Mouse (Mus musculus) hindbrain, embryonic 15.5 days (tissue): ENCODE measurements around the gene Ppp6r3. TPM values are rescaled to one million over a fixed set of nuclear protein-coding genes. Genes with fewer than 3 reads are reported as not detected.
"Not testable (repeated sequence)": the region's sequence is repeated elsewhere in the genome, so short reads cannot be mapped to it uniquely, and the experiment has no call there.

Experiments used
- ATAC-seq: fragments of 200-750 bp; cut with Nextera tagmentation; 2 replicates; pipeline ENCODE4 v1.8.0; 2017; ENCODE audit warnings: low read depth, moderate number of reproducible peaks, moderate TSS enrichment; ENCODE audit not compliant: low FRiP score
- H3K27ac ChIP-seq: fragments of 300-500 bp; sonication (generic); replicated peaks from 2 replicates; pipeline ENCODE4 v1.5.1; 2015; ENCODE audit warnings: mild to moderate bottlenecking, inconsistent platforms
- H3K27me3 ChIP-seq: fragments of 300-500 bp; sonication (generic); 2 replicates; pipeline ENCODE4 v1.6.1; 2015; ENCODE audit warnings: control low read depth, inconsistent platforms
- H3K36me3 ChIP-seq: fragments of 300-500 bp; sonication (generic); 2 replicates; pipeline ENCODE4 v1.6.1; 2015; ENCODE audit warnings: control low read depth, inconsistent platforms
- H3K4me1 ChIP-seq: fragments of 300-500 bp; sonication (generic); replicated peaks from 2 replicates; pipeline ENCODE4 v1.6.1; 2015; ENCODE audit warnings: control low read depth, inconsistent platforms
- H3K4me2 ChIP-seq: fragments of 300-500 bp; sonication (generic); 2 replicates; pipeline ENCODE4 v1.6.1; 2015; ENCODE audit warnings: moderate library complexity, mild to moderate bottlenecking, inconsistent platforms
- H3K4me3 ChIP-seq: fragments of 300-500 bp; sonication (generic); 2 replicates; pipeline ENCODE4 v1.5.1; 2015; ENCODE audit warnings: mild to moderate bottlenecking, inconsistent platforms
- H3K9ac ChIP-seq: fragments of 300-500 bp; sonication (generic); 2 replicates; pipeline ENCODE4 v1.6.1; 2015; ENCODE audit warnings: inconsistent platforms
- H3K9me3 ChIP-seq: fragments of 300-500 bp; sonication (generic); 2 replicates; pipeline ENCODE4 v1.6.1; 2016; ENCODE audit warnings: control low read depth, inconsistent platforms
- WGBS: fragments of 180-500 bp; shearing (Covaris S2); methylation state at CpG from one replicate; pipeline ENCODE4 v1.1.7; 2015; 5-methylcytosine and 5-hydroxymethylcytosine counted together
- polyA plus RNA-seq: library from polyadenylated mRNA; unstranded; fragments of >200 nt; fragmentation: Nextera tagmentation; extraction: Ambion mirVana; gene quantifications from 2 replicates; pipeline ENCODE4 v1.2.1, GENCODE M21; 2015

Ppp6r3 gene
- polyA plus RNA-seq, 1 experiment from 2014 or later, result 56.7 TPM

- Histone ChIP-seq H3K4me3 (no peak overlapping the region), H3K9ac (no peak overlapping the region), H3K27ac (no peak overlapping the region), H3K36me3 (no peaks in the 10 kb centered on the region; the same call in none of the 2 replicates), H3K9me3 (no peaks in the 10 kb centered on the region), H3K27me3 (no peaks in the 10 kb centered on the region), H3K4me1 (no peaks in the 10 kb centered on the region), H3K4me2 (no peak overlapping the region)
- ATAC-seq, result no peak
- WGBS, result 91% methylated on average over 2 of the region's 2 CpGs
Observed at GRCm38 (mm10) chr19:3540254-3540653, 35.3 kb downstream of the Ppp6r3 start.

GRCm38 (mm10) chr19:3539456-3539855 is 36.1 kb downstream of the Ppp6r3 start:
- no peak overlapping the region for H3K9ac ChIP-seq
- no peaks in the 10 kb centered on the region; the same call in none of the 2 replicates for H3K36me3 ChIP-seq
- no peaks in the 10 kb centered on the region for H3K9me3 ChIP-seq
- no peak for ATAC-seq
- H3K27me3 ChIP-seq, result no peaks in the 10 kb centered on the region
- WGBS, result 95% methylated on average over 5 of the region's 5 CpGs
- H3K4me1 ChIP-seq, result no peaks in the 10 kb centered on the region
- H3K27ac ChIP-seq, result no peak overlapping the region
- H3K4me2 ChIP-seq, result no peak overlapping the region
- no peak overlapping the region for H3K4me3 ChIP-seq

DNA sequence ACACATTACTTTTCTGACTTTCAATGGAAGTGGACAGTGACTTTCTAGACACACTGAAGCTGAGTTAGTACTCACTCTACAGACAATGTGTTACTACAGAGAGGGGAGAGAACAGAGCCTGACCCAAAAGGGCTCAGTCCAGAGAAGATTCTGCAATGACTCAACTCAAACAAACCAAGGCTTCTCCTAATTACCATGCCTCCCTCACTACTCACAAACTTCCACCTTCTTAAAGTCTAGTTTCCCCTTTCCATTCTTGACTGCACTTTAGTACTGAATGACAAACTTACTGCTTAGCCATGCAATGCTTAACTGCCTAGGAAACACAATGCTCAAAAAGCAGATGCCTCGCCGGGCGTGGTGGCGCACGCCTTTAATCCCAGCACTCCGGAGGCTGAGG is 37.9 kb downstream of the Ppp6r3 start:
- no peak overlapping the region for H3K4me2 ChIP-seq
- no peaks in the 10 kb centered on the region for H3K4me1 ChIP-seq
- no peak overlapping the region for H3K9ac ChIP-seq
- no peaks in the 10 kb centered on the region for H3K9me3 ChIP-seq
- H3K27me3 ChIP-seq, result no peaks in the 10 kb centered on the region
- ATAC-seq, result no peak
- H3K36me3 ChIP-seq, result no peaks in the 10 kb centered on the region; the same call in 1 of the 2 replicates
- H3K4me3 ChIP-seq, result no peak overlapping the region
- 96% methylated on average over 6 of the region's 6 CpGs for WGBS
- H3K27ac ChIP-seq, result no peak overlapping the region

GRCm38 (mm10) chr19:3534945-3535344 is 40.6 kb downstream of the Ppp6r3 start:
- Histone ChIP-seq H3K4me1 (no peaks in the 10 kb centered on the region), H3K9me3 (no peaks in the 10 kb centered on the region), H3K27ac (no peak overlapping the region), H3K9ac (no peak overlapping the region), H3K4me3 (no peak overlapping the region), H3K4me2 (no peak overlapping the region), H3K36me3 (no peaks in the 10 kb centered on the region), H3K27me3 (no peaks in the 10 kb centered on the region)
- WGBS, result 92% methylated on average over 3 of the region's 3 CpGs
- no peak for ATAC-seq

DNA sequence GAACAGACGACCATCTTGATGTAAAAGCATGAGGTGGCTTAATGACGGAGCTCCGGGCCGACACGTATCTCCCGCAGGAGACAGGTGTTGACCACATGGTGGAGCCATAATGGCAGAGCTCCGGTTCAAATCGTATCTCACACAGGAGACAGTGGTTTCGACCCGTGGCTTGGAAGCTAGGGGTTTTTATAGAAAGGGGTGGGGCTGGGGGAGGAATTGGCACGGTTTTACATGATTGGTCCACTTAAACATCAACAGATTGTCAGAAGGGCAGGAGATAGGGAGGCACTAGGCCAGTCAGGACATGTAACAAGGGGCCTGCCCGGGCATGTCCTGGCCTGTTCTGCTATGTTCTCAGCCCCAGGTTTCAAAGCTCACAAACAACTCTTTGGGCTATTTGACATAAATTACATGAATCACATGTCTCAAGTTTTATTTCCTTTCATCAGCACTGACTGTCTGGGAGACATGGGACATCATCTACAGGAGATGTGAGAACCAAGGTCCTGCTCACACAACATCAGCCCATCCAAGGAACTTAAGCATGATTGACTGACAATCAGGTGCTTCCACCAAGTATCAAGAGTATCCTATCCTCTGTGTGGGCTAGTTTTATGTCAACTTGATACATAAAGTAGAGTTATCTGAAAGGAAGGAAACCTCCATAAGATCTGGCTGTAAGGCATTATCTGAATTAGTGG is 42.1 kb downstream of the Ppp6r3 start:
- H3K4me3 ChIP-seq, H3K9me3 ChIP-seq, ATAC-seq, H3K4me1 ChIP-seq, H3K36me3 ChIP-seq, H3K27ac ChIP-seq, H3K4me2 ChIP-seq, H3K9ac ChIP-seq, H3K27me3 ChIP-seq: not testable (repeated sequence)
- WGBS, result 93% methylated on average over 12 of the region's 12 CpGs

- Histone ChIP-seq H3K27me3 (no peaks in the 10 kb centered on the region), H3K4me1 (no peaks in the 10 kb centered on the region), H3K9me3 (no peaks in the 10 kb centered on the region), H3K27ac (no peak overlapping the region), H3K36me3 (no peaks in the 10 kb centered on the region), H3K4me2 (no peak overlapping the region), H3K9ac (no peak overlapping the region), H3K4me3 (no peak overlapping the region)
- no peak for ATAC-seq
- 95% methylated on average over 14 of the region's 14 CpGs for WGBS
Observed at GRCm38 (mm10) chr19:3532717-3533260, 42.8 kb downstream of the Ppp6r3 start.

GRCm38 (mm10) chr19:3529781-3530180 is 45.8 kb downstream of the Ppp6r3 start:
- Histone ChIP-seq H3K4me2 (no peak overlapping the region), H3K4me1 (no peaks in the 10 kb centered on the region), H3K27me3 (no peaks in the 10 kb centered on the region), H3K9me3 (no peaks in the 10 kb centered on the region), H3K4me3 (no peak overlapping the region), H3K36me3 (peaks cover 17% of the 10 kb centered on the region), H3K27ac (no peak overlapping the region), H3K9ac (no peak overlapping the region)
- no peak for ATAC-seq
- WGBS, result 88% methylated on average over 3 of the region's 3 CpGs

GRCm38 (mm10) chr19:3528646-3529045 is 46.9 kb downstream of the Ppp6r3 start:
- Histone ChIP-seq H3K27ac (no peak overlapping the region), H3K9me3 (no peaks in the 10 kb centered on the region), H3K27me3 (no peaks in the 10 kb centered on the region), H3K36me3 (peaks cover 17% of the 10 kb centered on the region), H3K4me3 (no peak overlapping the region), H3K4me2 (no peak overlapping the region), H3K9ac (no peak overlapping the region), H3K4me1 (no peaks in the 10 kb centered on the region)
- ATAC-seq, result no peak
- 83% methylated on average over 4 of the region's 4 CpGs for WGBS

DNA sequence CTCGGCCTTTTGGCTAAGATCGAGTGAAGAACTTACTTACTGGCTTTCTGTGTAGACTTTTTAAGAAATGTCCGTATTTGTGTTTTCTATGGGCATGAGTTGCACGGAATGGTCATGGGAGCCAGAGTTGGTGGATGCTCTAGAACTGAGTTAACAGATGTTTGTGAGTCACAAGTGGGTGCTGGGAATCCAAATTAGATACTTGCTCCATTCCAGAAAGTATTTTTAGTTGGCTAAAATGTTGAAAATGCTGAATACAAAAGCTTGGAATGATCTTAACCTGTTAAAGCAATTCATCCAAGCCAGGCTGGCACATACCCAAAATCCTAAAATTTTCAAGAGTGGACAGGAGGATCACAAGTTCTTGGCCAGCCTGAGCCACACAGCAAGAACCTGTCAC is 48.0 kb downstream of the Ppp6r3 start:
- Histone ChIP-seq H3K27ac (no peak overlapping the region), H3K4me3 (no peak overlapping the region), H3K4me1 (no peaks in the 10 kb centered on the region), H3K9ac (no peak overlapping the region), H3K36me3 (peaks cover 17% of the 10 kb centered on the region), H3K9me3 (no peaks in the 10 kb centered on the region), H3K27me3 (no peaks in the 10 kb centered on the region), H3K4me2 (no peak overlapping the region)
- 97% methylated on average over 4 of the region's 4 CpGs for WGBS
- ATAC-seq, result no peak

DNA sequence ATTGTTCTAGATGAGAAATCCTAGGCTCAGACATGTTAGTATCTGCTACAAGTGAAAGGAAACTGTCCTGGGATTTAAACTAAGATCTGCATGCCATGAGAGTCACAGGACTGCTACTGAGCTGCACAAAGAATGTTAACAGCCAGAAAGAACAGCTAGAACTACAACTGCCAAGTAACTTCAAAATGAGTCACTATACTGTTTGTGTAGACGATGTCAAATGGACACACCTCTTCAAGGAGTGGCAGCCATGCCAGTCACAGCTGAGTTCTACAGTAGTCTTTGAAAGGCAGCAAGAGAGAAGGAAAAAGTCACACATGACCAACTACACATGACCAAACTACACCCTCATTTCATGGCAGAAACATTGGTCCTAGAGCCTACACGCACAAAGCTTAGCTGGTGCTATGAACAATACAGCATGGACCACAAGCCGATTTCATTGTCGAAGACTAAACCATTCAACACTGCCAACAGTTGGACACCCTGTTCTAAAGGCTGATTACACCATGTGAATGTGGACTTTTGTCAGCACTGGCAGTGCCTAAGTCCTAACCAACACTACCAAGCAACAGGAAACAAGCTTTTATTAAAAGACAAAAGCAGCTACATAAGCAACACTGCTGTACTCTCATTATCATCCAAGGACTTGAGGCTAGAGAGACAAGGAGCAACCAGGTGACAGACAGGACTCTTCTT is 55.9 kb downstream of the Ppp6r3 start:
- no peaks in the 10 kb centered on the region for H3K4me1 ChIP-seq
- no peak overlapping the region for H3K27ac ChIP-seq
- H3K9me3 ChIP-seq, result no peaks in the 10 kb centered on the region
- no peak overlapping the region for H3K4me2 ChIP-seq
- H3K9ac ChIP-seq, result no peak overlapping the region
- no peak overlapping the region for H3K4me3 ChIP-seq
- H3K27me3 ChIP-seq, result no peaks in the 10 kb centered on the region
- 89% methylated on average over 4 of the region's 4 CpGs for WGBS
- ATAC-seq, result no peak
- peaks cover 39% of the 10 kb centered on the region for H3K36me3 ChIP-seq

DNA sequence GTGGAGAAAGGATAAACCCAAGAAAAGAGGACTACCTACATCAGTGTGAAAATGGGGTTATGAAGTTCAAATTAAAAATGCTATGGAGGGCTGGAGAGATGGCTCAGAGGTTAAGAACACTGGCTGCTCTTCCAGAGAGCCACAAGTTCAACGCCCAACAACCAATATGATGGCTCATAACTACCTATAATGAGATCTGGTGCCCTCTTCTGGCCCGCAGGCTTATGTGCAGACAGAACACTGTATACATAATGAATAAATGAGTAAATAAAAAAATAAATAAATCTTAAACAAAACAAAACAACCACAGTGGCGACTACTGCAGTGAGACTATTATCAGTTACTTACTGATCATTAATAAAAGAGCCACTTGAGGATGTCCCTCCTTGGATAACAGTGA is 78.3 kb downstream of the Ppp6r3 start:
- ATAC-seq, result no peak
- Histone ChIP-seq H3K4me3 (no peak overlapping the region), H3K9ac (no peak overlapping the region), H3K4me2 (no peak overlapping the region), H3K27ac (no peak overlapping the region), H3K27me3 (no peaks in the 10 kb centered on the region), H3K36me3 (peaks cover 58% of the 10 kb centered on the region), H3K4me1 (no peaks in the 10 kb centered on the region), H3K9me3 (no peaks in the 10 kb centered on the region)
- WGBS, result 93% methylated on average over 3 of the region's 3 CpGs

DNA sequence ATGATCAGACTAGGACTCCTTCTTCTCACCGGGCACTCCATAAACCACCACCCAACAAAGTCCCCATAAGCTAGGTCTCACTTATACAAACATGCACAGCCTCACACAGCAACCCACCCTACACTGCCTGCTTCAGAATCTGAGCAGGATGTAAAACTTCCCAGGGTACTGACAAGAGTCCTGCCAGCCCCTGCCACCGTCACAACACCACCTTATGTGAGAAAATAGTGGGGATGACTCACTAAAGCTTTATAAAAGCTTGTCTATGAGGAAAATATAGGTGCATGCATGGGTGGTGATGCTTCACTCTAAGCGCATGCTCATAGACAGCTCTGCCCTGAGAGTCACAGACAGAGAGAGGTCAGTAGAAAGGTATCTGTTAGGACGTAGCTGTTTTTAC is 85.7 kb downstream of the Ppp6r3 start:
- Histone ChIP-seq H3K9me3 (no peaks in the 10 kb centered on the region), H3K27me3 (no peaks in the 10 kb centered on the region), H3K4me1 (no peaks in the 10 kb centered on the region), H3K27ac (no peak overlapping the region), H3K4me2 (no peak overlapping the region), H3K36me3 (peaks cover 85% of the 10 kb centered on the region), H3K4me3 (no peak overlapping the region), H3K9ac (no peak overlapping the region)
- no peak for ATAC-seq
- 97% methylated on average over 4 of the region's 4 CpGs for WGBS
